Mouse (Mus musculus) small intestine, adult 2 months (tissue): Measurements from ENCODE around the gene Wbp4. TPM values are rescaled to one million over a fixed set of nuclear protein-coding genes. Genes with fewer than 3 reads are reported as not detected.
A peak's percentile ranks its signal among the peaks of the same experiment; 100 is the strongest.

ENCODE experiments used
- H3K27ac ChIP-seq: fragments of 200-500 bp; 2 replicates; pipeline ENCODE4 v1.5.1; 2012; ENCODE audit warnings: low read depth, low read length, control low read depth, inconsistent platforms; ENCODE audit not compliant: insufficient read depth
- H3K27me3 ChIP-seq: fragments of 200-500 bp; 2 replicates; pipeline ENCODE4 v1.6.1; 2012; ENCODE audit warnings: mild to moderate bottlenecking, moderate library complexity, low read length, inconsistent platforms; ENCODE audit not compliant: control insufficient read depth, insufficient read depth
- H3K36me3 ChIP-seq: fragments of 200-500 bp; 2 replicates; pipeline ENCODE4 v1.6.1; 2012; ENCODE audit warnings: mild to moderate bottlenecking, low read length, control low read depth, inconsistent platforms; ENCODE audit not compliant: control insufficient read depth, insufficient read depth
- H3K4me1 ChIP-seq: fragments of 200-500 bp; 2 replicates; pipeline ENCODE4 v1.6.1; 2012; ENCODE audit warnings: low read length, inconsistent platforms, mixed read lengths; ENCODE audit not compliant: control insufficient read depth, insufficient read depth, insufficient read length
- H3K4me3 ChIP-seq: fragments of 200-500 bp; 2 replicates; pipeline ENCODE4 v1.5.1; 2012; ENCODE audit warnings: low read depth, mild to moderate bottlenecking, control low read depth, inconsistent platforms, low read length, moderate library complexity
- CTCF ChIP-seq: fragments of 200-500 bp; IDR thresholded peaks from 2 replicates; pipeline ENCODE4 v1.5.1; 2012; ENCODE audit warnings: low read depth, mild to moderate bottlenecking, control low read depth, inconsistent platforms, low read length, moderate library complexity, mixed read lengths; ENCODE audit not compliant: insufficient replicate concordance, insufficient read length; ENCODE audit errors: extremely low read depth
- POLR2A ChIP-seq: fragments of 200-500 bp; IDR thresholded peaks from 2 replicates; pipeline ENCODE4 v1.6.1; 2012; ENCODE audit warnings: low read depth, mild to moderate bottlenecking, control low read depth, inconsistent platforms, low read length, moderate library complexity
- WGBS: fragments of 180-500 bp; shearing (Covaris S2); methylation state at CpG from one replicate; pipeline ENCODE4 v1.1.7; 2018; 5-methylcytosine and 5-hydroxymethylcytosine counted together
- polyA plus RNA-seq: library from polyadenylated mRNA; depleted of rRNA; stranded (reverse); fragments of >200 nt; gene quantifications from 2 replicates; pipeline ENCODE4 v1.2.3, GENCODE M21; 2012

Wbp4 gene
- polyA plus RNA-seq, 1 experiment = 2.0 TPM

DNA sequence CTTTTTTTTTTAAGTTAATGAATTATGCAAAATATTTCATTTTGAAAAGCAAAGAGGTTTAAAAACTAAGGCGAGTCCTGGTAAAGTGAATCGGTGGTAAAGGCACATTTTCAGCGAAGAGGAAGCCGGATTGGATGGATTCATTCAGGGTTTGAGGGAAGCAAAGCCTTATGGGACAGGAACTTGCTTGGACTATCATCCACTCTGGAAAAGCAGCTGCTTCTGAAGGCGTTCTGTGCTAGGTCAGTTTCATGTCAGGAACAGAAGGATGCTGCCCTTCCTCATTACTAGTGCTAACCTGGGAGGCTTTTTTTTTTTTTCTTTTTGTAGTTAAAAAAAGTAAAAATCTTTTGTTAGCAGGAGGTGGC is 34.9 kb upstream of the Wbp4 start:
- Histone ChIP-seq H3K4me3 (peak overlapping the region; percentile 50; the same call in 1 of the 2 replicates), H3K27me3 (no peaks in the 10 kb centered on the region), H3K36me3 (no peaks in the 10 kb centered on the region), H3K4me1 (peaks cover 24% of the 10 kb centered on the region; the same call in 1 of the 2 replicates), H3K27ac (peak overlapping the region; percentile 95)
- 14% methylated on average over 5 of the region's 5 CpGs for WGBS
- TF ChIP-seq POLR2A (no peak), CTCF (no peak)

DNA sequence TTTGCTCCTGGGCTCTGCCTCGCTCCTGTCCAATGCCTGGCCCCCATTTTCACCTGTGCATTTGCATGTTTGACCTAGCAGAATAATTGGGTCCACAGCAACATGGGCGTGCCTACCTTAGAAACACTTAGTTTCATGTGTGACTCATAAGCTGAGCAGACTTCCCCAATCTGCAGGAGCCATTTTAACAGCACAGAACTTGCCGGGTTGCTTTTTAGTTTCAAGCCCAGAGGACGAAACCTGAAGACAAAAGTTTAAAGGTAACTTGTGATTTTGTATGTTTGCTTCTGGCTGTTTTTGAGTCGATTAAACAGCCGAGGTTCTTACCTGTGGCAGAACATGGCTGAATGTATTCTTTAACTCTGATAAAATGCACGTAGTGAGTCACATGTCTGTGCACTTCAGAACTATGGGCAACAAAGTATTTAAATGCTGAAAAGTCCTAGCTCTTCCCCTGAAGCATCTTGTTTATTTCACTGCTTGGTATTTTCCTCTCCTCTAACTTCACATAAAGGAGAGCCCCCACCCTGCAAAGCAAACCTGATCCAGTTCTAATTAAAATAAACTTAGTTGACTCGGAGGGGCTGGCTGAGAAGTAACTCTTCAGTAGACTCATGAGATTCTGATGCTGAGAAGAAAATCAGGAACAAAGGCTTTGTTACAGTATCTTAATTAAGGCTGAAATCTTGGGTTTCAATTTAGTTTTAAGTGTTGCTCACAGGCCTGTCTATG is 34.4 kb upstream of the Wbp4 start:
- 9% methylated on average over 8 of the region's 8 CpGs for WGBS
- H3K4me3 ChIP-seq = peak overlapping the region; percentile 38; the same call in 1 of the 2 replicates
- TF ChIP-seq POLR2A (no peak), CTCF (no peak)
- peak overlapping the region; percentile 95 for H3K27ac ChIP-seq
- H3K36me3 ChIP-seq = no peaks in the 10 kb centered on the region
- H3K27me3 ChIP-seq = no peaks in the 10 kb centered on the region
- peaks cover 21% of the 10 kb centered on the region; the same call in 1 of the 2 replicates for H3K4me1 ChIP-seq

DNA sequence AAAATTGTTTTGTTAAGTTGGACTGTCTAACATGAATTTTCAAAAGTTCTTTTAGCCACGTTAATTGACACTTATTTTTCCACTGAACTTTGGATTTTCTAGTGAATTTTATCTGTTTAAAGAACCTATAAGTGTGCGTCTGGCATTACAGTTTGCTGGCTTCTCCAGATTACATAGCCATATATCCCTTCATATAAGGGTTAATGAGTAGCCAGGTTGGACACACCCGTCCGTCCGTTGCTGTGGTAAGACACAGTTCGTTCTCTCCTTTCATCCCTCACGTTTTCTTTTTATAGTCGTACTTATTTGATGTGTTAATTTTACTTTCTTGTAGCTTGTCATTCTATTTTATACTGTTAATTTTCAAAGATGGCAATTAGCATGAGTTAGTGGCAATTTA is 33.8 kb upstream of the Wbp4 start:
- Histone ChIP-seq H3K4me1 (peaks cover 21% of the 10 kb centered on the region; the same call in 1 of the 2 replicates), H3K36me3 (no peaks in the 10 kb centered on the region), H3K4me3 (peak overlapping the region; percentile 38; the same call in 1 of the 2 replicates), H3K27ac (peak overlapping the region; percentile 95), H3K27me3 (no peaks in the 10 kb centered on the region)
- WGBS = 14% methylated on average over 8 of the region's 8 CpGs
- TF ChIP-seq POLR2A = no peak
- no peak for TF ChIP-seq CTCF

- Histone ChIP-seq H3K27me3 (no peaks in the 10 kb centered on the region), H3K27ac (no peak overlapping the region), H3K4me1 (peaks cover 24% of the 10 kb centered on the region), H3K4me3 (no peak overlapping the region), H3K36me3 (no peaks in the 10 kb centered on the region)
- 86% methylated on average over 2 of the region's 2 CpGs for WGBS
- TF ChIP-seq CTCF (no peak), POLR2A (no peak)
Measured at GRCm38 (mm10) chr14:79513951-79514350, 32.6 kb upstream of the Wbp4 start.

- no peak for TF ChIP-seq POLR2A
- TF ChIP-seq CTCF = no peak
- no peak overlapping the region for H3K4me3 ChIP-seq
- H3K4me1 ChIP-seq = peaks cover 25% of the 10 kb centered on the region
- no peaks in the 10 kb centered on the region for H3K36me3 ChIP-seq
- H3K27ac ChIP-seq = no peak overlapping the region
- WGBS = 51% methylated on average over 1 of the region's 1 CpGs
- H3K27me3 ChIP-seq = no peaks in the 10 kb centered on the region
Measured at GRCm38 (mm10) chr14:79511521-79511920, 30.2 kb upstream of the Wbp4 start.

DNA sequence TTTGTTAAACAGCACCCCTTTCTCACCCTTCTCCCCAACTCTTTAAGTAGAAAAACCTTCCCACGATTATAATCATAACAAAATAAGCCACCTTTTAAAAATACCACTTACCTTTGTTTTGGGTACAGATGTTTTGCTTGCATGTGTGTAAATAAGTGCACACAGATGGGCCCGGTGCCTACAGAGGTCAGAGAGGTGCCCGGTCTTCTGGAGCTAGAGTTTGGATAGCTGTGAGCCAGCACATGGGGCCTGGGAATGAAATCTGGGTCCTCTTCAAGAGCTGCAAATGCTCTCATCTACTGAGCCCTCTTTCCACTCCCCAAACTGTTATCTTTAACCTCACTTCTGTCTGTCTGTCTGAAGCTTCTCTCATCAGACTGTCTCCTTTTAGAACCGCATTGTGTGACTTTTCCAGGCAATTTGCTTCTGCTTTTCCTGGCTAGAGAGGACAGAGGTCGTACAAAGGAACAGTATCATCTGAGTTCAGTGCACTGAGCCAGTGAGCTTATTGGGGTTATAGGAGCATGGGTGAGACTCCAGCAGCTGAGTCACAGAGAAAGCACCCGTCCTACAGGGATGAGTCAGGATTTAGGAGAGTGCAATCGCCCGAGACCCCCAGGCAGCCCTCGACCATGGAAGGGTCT is 27.5 kb upstream of the Wbp4 start:
- Histone ChIP-seq H3K27me3 (no peaks in the 10 kb centered on the region), H3K4me1 (peaks cover 25% of the 10 kb centered on the region), H3K4me3 (no peak overlapping the region), H3K27ac (peak overlapping the region; percentile 69), H3K36me3 (no peaks in the 10 kb centered on the region)
- 34% methylated on average over 9 of the region's 9 CpGs for WGBS
- TF ChIP-seq POLR2A = no peak
- TF ChIP-seq CTCF = no peak

- peak overlapping the region; percentile 32 for H3K27ac ChIP-seq
- TF ChIP-seq CTCF = no peak
- no peak for TF ChIP-seq POLR2A
Measured at GRCm38 (mm10) chr14:79507846-79508245, 26.5 kb upstream of the Wbp4 start.

More at GRCm38 (mm10) chr14:79507846-79508245, 26.5 kb upstream of the Wbp4 start:
- no peaks in the 10 kb centered on the region for H3K27me3 ChIP-seq
- H3K4me1 ChIP-seq = peaks cover 26% of the 10 kb centered on the region
- WGBS = 24% methylated on average over 1 of the region's 1 CpGs
- H3K36me3 ChIP-seq = no peaks in the 10 kb centered on the region
- no peak overlapping the region for H3K4me3 ChIP-seq
